Mouse (Mus musculus) inflammation-experienced regulatory T-cells, adult 6 months (primary cell): ENCODE results near the gene Dnm3. TPM values are rescaled to one million over a fixed set of nuclear protein-coding genes. Genes with fewer than 3 reads are reported as not detected.

Source experiments
- ATAC-seq: one replicate; pipeline ENCODE4 v1.8.0; 2017
- polyA plus RNA-seq, 3 experiments: library from polyadenylated mRNA; unstranded; fragments of 100-300 nt; shearing (Covaris generic); gene quantifications; one replicate each; pipeline ENCODE4 v1.2.1; 2017

Gene Dnm3
- polyA plus RNA-seq, 3 experiments from 2014 or later = 0.92 to 1.1 (median 1.1) TPM

GRCm38 (mm10) chr1:162053608-162054007, 424.2 kb downstream of the Dnm3 start:
- ATAC-seq = no peak

- no peak for ATAC-seq
Observed at GRCm38 (mm10) chr1:162053186-162053585, 424.6 kb downstream of the Dnm3 start.

GRCm38 (mm10) chr1:162052755-162053154, 425.1 kb downstream of the Dnm3 start:
- ATAC-seq = no peak

- ATAC-seq = no peak
Observed at GRCm38 (mm10) chr1:162052138-162052537, 425.7 kb downstream of the Dnm3 start.

- no peak for ATAC-seq
Observed at GRCm38 (mm10) chr1:162051710-162052109, 426.1 kb downstream of the Dnm3 start.

- ATAC-seq = no peak
Observed at GRCm38 (mm10) chr1:162047673-162048072, 430.2 kb downstream of the Dnm3 start.

- no peak for ATAC-seq
Observed at GRCm38 (mm10) chr1:162043788-162044717, 433.8 kb downstream of the Dnm3 start.

GRCm38 (mm10) chr1:162043216-162043615, 434.6 kb downstream of the Dnm3 start:
- ATAC-seq = no peak

GRCm38 (mm10) chr1:162042384-162042783, 435.4 kb downstream of the Dnm3 start:
- no peak for ATAC-seq

GRCm38 (mm10) chr1:162040490-162041274, 437.2 kb downstream of the Dnm3 start:
- ATAC-seq = no peak

- ATAC-seq = no peak
Observed at GRCm38 (mm10) chr1:162039808-162040207, 438.0 kb downstream of the Dnm3 start.

- no peak for ATAC-seq
Observed at GRCm38 (mm10) chr1:162039011-162039595, 438.7 kb downstream of the Dnm3 start.

GRCm38 (mm10) chr1:162038431-162038830, 439.4 kb downstream of the Dnm3 start:
- no peak for ATAC-seq

- ATAC-seq = no peak
Observed at GRCm38 (mm10) chr1:162037968-162038421, 439.8 kb downstream of the Dnm3 start.

GRCm38 (mm10) chr1:162037185-162037765, 440.6 kb downstream of the Dnm3 start:
- no peak for ATAC-seq

- ATAC-seq = no peak
Observed at GRCm38 (mm10) chr1:162036461-162036835, 441.4 kb downstream of the Dnm3 start.

- no peak for ATAC-seq
Observed at GRCm38 (mm10) chr1:162035800-162036460, 441.9 kb downstream of the Dnm3 start.

GRCm38 (mm10) chr1:162023681-162024270, 454.1 kb downstream of the Dnm3 start:
- no peak for ATAC-seq

- no peak for ATAC-seq
Observed at GRCm38 (mm10) chr1:162020766-162021165, 457.1 kb downstream of the Dnm3 start.

GRCm38 (mm10) chr1:162020303-162020731, 457.5 kb downstream of the Dnm3 start:
- ATAC-seq = no peak

GRCm38 (mm10) chr1:162018601-162018977, 459.2 kb downstream of the Dnm3 start:
- ATAC-seq = no peak
